Mouse (Mus musculus) CD4-positive, CD25-positive, alpha-beta regulatory T cell, adult 9 weeks (primary cell): ENCODE measurements around the gene 1810013L24Rik. TPM values are rescaled to one million over a fixed set of nuclear protein-coding genes. Genes with fewer than 3 reads are reported as not detected.

Experiments used
- polyA plus RNA-seq: library from polyadenylated mRNA; unstranded; fragments of 100-300 nt; shearing (Covaris generic); gene quantifications from one replicate; pipeline ENCODE4 v1.2.1, GENCODE M21; 2017

1810013L24Rik gene
- 10.4 TPM for polyA plus RNA-seq

GRCm38 (mm10) chr16:8829564-8830359 lies at the start of gene 1810013L24Rik:
Gene 1810013L24Rik (plus strand): TSS chr16:8830100.

GRCm38 (mm10) chr16:8791949-8792557 lies 37.8 kb upstream of the 1810013L24Rik start, which contains the start of gene Usp7:
Gene Usp7 (minus strand): TSS chr16:8792308.

Other genes starting within 250 kb of the 1810013L24Rik start
- gene Pmm2, start 192.4 kb upstream of the 1810013L24Rik start, polyA plus RNA-seq: 121 TPM
- 21.1 TPM for gene Tmem186, start 192.4 kb upstream of the 1810013L24Rik start, polyA plus RNA-seq
- 24.1 TPM for gene Carhsp1, start 157.9 kb upstream of the 1810013L24Rik start, polyA plus RNA-seq
- not detected for gene Gm5767, start 149.3 kb upstream of the 1810013L24Rik start, polyA plus RNA-seq
- gene Usp7, start 37.8 kb upstream of the 1810013L24Rik start, polyA plus RNA-seq: 19.7 TPM